Mouse (Mus musculus) erythroid progenitor cell, adult 5-6 weeks (primary cell): ENCODE data around the gene Smo. TPM values are rescaled to one million over a fixed set of nuclear protein-coding genes. Genes with fewer than 3 reads are reported as not detected.
A peak's percentile ranks its signal among the peaks of the same experiment; 100 is the strongest.

Experiments used
- ATAC-seq: replicated peaks from 2 replicates; pipeline ENCODE4 v1.8.0; 2016; ENCODE audit warnings: moderate number of reproducible peaks, mild to moderate bottlenecking, moderate TSS enrichment, inconsistent platforms; ENCODE audit not compliant: poor library complexity, low FRiP score, severe bottlenecking
- total RNA-seq, 2 experiments: library from RNA; stranded (forward) in 1 of 2; stranded (reverse) in 1 of 2; fragments of 150-400 nt in 1 of 2; fragments of 186-747, 209-891 nt in 1 of 2; gene quantifications; 2 replicates each; pipeline versions ENCODE4 v1.2.3 to v1.2.4; 2015 to 2017; ENCODE audit warnings: low replicate concordance in 2 of 2

Gene Smo
- total RNA-seq, 2 experiments from 2014 or later: 0.08 to 2.5 TPM

DNA sequence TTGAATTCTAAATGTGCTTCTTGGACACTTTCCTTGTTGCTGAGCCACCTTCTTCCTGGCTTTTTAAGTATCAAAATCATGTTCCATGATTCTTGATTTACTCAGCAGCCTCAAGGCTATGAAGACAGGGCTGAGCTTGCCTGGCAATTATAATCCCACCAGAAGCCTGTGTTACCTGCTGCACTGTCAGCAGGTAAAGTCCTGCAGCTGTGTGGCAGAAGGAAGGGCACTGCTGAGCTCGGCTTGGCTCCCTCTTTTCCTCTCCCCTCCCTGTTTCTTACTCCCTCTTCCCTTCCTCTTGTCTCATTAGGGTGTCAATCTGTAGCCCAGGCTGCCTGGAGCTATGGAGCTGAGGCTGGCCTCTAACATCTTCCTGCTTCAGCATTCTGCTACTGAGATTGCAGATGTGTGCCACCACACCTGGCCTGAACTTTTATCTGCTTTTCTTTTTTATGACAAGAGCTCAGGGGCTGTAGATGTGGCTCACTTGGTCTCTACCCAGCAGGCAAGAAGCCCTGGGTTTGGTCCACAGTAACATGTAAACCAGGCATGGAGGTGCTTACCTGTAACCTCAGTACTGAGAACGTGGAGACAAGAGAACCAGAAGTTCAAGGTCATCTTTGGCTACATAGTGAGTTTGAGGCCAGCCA is 35.5 kb downstream of the Smo start:
- ATAC-seq: no peak

DNA sequence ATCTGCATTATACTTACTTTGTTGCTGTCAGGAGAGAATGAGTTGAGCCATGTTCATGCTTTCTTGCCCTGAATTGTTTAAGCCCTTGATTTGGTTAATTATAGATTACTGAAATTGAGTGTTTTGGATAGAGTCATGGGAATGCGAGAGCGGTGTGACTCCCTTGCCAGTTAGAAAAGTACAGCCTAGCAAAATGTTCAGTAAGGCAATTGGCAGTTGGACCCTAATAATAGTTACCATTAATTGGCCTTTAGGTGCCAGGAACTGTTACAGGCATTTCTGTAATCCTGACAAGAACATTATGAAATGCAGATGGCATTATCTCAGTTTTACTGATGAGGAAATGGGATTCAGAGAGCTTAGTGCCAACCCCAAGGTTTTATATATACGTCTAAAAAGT is 36.9 kb downstream of the Smo start:
- ATAC-seq: no peak

DNA sequence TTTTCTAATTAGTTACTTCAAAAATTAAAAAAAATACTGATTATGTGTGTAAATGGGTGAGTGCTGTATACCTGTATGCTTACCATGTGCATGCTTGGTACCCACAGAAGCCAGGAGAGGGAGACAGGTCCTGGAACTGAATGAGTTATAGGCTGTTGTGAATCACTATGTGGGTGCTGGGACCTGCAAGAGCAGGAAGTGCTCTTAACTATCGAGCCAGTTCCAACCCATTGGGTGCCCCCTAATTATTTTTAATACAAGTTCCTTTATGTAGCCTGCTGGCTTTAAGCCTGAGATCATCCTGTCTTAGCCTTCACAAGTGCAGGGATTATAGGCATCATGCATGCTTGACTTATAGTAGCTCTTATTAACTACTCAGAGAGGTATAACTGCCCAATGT is 38.9 kb downstream of the Smo start:
- no peak for ATAC-seq

- no peak for ATAC-seq
Observed at GRCm38 (mm10) chr6:29775609-29776008, 40.3 kb downstream of the Smo start.

DNA sequence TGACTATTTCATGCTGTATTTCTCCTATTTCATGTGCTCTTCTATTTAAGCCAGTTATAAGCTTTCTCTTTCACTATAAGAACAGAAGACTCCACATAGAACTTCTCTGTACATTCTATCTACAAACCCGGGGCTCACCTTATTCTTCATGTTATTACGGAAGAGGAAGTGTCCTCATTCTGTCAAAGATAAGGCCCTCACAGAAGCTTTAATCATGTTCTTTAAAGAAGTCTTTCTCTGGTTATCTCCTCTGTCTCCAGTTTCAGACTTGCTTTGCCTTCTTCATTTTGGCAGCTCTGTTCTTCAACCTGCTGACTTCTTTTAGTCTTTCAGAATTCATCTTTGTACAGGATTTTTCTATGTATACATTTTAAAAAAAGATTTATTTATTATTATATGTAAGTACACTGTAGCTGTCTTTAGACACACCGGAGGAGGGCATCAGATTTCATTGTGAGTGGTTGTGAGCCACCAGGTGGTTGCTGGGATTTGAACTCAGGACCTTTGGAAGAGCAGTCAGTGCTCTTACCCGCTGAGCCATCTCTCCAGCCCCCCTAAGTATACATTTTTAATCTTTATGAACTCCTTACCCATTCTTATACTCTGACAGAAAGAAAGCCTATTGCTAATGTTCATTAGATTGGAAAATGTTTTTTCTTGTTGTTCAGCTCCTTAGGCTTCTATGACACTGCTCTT is 41.4 kb downstream of the Smo start:
- no peak for ATAC-seq

GRCm38 (mm10) chr6:29777238-29777555 is 41.9 kb downstream of the Smo start:
- ATAC-seq: no peak

DNA sequence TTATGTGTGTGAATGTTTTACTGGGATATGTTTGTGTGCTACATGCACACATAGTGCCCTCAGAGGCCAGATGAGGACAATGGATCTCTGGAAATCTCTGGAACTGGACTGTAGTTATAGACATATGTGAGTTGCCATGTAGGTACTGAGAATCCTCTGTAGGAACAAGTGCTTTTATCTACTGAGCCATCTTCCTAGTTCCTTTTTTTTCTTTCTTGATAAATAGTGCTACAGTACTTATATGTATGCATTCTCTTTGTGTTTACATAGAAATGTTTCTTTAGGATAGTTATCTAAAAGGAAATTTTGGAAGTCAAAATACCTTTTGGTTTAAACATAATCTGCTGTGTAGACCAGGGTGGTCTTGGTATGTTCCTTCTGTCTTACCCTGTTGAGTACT is 44.8 kb downstream of the Smo start:
- ATAC-seq: no peak

DNA sequence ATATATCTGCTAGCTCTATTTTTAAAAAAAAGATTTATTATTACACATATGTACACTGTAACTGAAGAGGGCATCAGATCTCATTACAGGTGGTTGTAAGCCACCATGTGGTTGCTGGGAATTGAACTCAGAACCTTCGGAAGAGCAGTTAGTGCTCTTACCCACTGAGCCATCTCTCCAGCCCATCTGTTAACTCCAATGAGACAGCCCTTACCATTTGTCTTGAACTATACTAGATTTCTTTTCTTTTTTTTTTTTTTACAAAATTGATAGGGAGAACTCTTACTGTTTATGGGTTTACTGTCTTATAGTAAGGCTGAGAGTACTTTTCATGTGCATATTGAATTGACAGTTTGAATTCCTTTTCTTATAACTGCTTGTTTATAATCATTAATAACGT is 45.3 kb downstream of the Smo start:
- ATAC-seq: no peak

DNA sequence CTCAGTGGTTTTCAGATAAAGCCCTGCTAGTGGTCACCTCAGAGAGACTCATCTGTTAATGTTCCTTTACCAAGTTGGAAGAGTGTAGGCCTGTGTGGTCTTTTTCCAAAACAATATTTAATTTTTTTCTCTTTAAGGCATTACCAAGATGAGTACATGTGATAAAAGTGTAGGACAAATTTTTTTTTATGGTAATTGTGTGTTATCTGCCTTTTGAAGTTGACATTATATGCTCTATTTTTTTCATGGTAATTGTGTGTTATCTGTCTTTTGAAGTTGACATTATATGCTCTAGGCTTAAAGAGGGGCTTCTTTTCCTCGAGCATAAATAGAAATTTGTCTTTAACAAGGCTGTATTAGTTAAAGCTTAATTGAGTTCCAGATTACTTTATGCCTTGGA is 46.9 kb downstream of the Smo start:
- ATAC-seq: no peak

- no peak for ATAC-seq
Observed at GRCm38 (mm10) chr6:29783960-29784359, 48.7 kb downstream of the Smo start.

GRCm38 (mm10) chr6:29784413-29785021 is 49.2 kb downstream of the Smo start:
- peak; percentile 96 for ATAC-seq

DNA sequence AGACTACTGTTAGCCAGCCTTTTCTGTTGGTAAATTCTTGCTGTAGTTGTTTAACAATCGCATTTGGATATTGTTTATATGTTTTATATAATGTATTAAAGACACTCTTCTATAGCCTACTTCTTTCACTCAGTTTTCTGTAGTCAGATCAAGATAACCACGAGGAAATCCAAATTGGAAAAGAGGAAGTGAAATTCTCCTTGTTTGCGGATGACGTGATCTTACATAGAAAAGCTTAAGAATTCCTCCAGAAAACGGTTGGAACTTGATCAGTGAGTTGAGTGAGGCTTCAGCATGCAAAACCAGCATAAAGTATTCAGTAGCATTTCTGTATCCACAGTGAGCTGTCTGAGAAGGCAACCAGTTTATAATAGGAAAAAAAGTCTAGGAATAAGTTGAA is 50.5 kb downstream of the Smo start:
- no peak for ATAC-seq

DNA sequence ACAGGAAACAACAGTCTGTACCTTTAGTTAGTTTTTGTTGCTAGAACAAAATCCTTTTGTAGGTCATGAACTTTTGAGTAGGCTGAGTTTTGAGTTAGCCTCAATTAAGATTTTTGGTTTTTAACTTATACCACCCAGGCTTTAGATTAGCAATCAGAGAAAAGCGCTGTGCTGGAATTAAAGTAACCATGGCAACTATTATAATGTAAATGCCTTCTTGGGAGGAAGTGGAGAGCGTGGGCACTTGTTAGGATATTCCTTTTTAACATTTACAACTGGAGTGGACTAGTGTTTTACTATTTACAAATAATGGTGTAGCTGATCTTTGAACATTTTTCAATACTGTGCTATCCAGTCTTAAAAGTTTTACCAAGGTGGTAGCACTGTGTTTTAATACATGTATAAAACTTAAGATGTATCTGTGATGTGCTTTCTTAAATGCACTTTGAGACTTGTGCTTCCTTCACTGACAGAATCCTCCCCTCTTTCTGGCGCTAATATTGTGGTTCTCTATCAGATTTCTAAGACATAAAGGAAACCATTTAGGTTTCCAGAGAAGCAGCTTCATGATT is 53.6 kb downstream of the Smo start:
- no peak for ATAC-seq

GRCm38 (mm10) chr6:29790014-29790698 is 54.9 kb downstream of the Smo start:
- no peak for ATAC-seq

DNA sequence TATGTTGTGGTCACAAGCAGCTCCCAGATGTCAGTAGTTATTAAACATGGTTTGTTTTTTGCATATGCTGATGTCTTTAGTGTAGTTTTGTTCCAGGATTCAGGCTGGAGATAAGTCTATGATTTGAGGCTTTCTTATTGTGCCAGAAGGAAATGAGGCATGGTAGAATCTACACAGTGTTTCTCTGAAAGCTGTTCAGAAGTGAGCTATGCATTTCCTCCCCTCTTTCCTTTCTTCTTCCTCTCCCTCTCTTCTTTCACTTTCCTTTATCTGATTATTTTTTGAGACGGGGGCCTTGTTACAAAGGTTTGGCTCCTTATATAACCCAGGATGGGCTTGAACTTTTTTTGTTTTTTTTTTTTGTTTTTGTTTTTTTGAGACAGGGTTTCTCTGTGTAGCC is 58.2 kb downstream of the Smo start:
- ATAC-seq: no peak

DNA sequence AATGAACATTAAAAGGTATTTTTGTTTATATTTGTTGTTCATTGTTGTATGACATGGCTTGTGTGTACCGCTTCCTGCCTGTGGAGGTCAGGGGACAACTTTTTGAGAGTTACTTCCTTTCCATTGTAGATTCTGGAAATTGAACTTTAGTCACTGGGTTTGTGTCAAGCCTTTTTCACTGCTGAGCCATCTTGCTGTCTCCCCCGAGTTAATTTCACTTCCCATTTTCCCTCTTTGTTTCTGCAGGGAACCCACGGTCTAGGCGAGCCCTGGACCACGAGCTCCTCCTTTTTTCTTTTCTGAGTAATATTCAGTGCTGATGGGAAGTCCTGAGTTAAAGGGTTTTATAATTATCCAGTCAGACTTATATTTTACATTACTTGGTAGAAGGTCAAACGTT is 59.3 kb downstream of the Smo start:
- ATAC-seq: no peak

GRCm38 (mm10) chr6:29802979-29803378 is 67.7 kb downstream of the Smo start:
- no peak for ATAC-seq

GRCm38 (mm10) chr6:29804006-29804405 is 68.7 kb downstream of the Smo start:
- no peak for ATAC-seq

DNA sequence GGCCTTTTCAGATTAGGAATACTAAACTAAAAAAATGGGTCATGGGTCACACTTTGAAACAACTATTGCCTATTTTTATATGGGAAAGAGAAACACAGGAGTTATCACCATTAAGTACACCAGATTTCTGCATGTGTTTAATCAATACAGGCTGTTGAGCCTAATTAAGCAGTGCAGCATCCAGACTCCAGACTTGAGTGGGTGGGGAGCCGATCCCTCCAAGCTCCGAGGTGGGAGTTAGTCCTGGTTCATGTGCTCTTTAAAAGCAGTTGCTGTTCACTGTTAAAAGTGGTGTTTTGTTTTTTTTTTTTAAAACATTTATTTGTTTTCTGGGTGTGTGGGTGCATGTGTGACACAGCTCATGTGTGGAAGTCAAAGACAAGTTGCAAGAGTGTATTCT is 70.1 kb downstream of the Smo start:
- no peak for ATAC-seq
